Mouse (Mus musculus) small intestine, adult 2 months (tissue): ENCODE measurements at regions not wholly inside any gene's neighbourhood (a gene's known extent, or its start where the extent isn't known, plus 50 kb on each side); places are given as distances from the start of the nearest gene placed in this dataset.

Experiments used
- CTCF ChIP-seq: fragments of 200-500 bp; IDR thresholded peaks from 2 replicates; pipeline ENCODE4 v1.5.1; 2012; ENCODE audit warnings: low read depth, mild to moderate bottlenecking, control low read depth, inconsistent platforms, low read length, moderate library complexity, mixed read lengths; ENCODE audit not compliant: insufficient replicate concordance, insufficient read length; ENCODE audit errors: extremely low read depth
- POLR2A ChIP-seq: fragments of 200-500 bp; IDR thresholded peaks from 2 replicates; pipeline ENCODE4 v1.6.1; 2012; ENCODE audit warnings: low read depth, mild to moderate bottlenecking, control low read depth, inconsistent platforms, low read length, moderate library complexity

- TF ChIP-seq POLR2A (no peak), CTCF (no peak)
Observed at GRCm38 (mm10) chr7:129910826-129911225, 319.2 kb downstream of the Wdr11 start.
